Mouse (Mus musculus): ENCODE data around the gene Spata32.

GRCm38 (mm10) chr11:103240740-103241139, 22.5 kb upstream of the Spata32 start:
- TF ChIP-seq CTCF (conservative IDR thresholded peaks at IDR 0.05 in 1 of 2, IDR thresholded peaks at IDR 0.05 in 1 of 2; ENCODE audit: low read depth in 2 of 2, low read length in 2 of 2), result no peak
- no peak for TF ChIP-seq BHLHE40 (IDR thresholded peaks at IDR 0.05; ENCODE audit: low read depth, low read length)
- no peak for TF ChIP-seq RCOR1 (conservative IDR thresholded peaks at IDR 0.05; ENCODE audit: low read depth, low read length)
- TF ChIP-seq MAX (IDR thresholded peaks at IDR 0.05; ENCODE audit: low read length), result no peak
- TF ChIP-seq UBTF (IDR thresholded peaks at IDR 0.05; ENCODE audit: low read depth, low read length), result no peak
- TF ChIP-seq POLR2A (IDR thresholded peaks at IDR 0.05; ENCODE audit: low read depth, low read length), result no peak
- TF ChIP-seq USF1 (IDR thresholded peaks at IDR 0.05; ENCODE audit: low read depth, low read length), result no peak

Measured in CH12.LX (cell line).